In the genomic region with DNA sequence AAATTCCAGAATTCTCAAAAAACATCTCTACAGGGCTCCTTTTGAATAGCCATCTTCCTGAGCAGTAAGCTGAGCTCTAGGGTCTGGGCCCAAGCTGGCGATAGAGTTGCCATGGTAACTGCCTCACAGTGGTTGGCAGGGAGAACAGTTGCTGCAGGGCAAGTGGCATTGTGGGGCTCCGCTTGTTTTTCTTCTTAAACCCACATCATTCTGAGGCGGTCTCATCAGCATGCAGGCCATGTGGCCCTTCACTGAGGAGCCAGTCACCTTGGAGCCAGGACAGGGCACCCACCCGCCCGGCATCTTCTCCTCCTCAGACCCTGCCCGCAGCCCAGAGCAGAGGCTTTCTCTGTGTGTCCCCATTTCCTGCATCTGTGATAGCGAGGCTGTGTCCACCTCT, we compare ENCODE assay signal across 11 mouse cellular contexts. TPM values are rescaled to one million over a fixed set of nuclear protein-coding genes. Genes with fewer than 3 reads are reported as not detected.
A peak's percentile ranks its signal among the peaks of the same experiment; 100 is the strongest.
DNase-seq lines count a peak whose midpoint lies in the region; ATAC-seq and TF ChIP-seq lines count a peak whose summit lies in the region.
"Had no signal": no experiment of that assay in that cellular context is flagged by ENCODE, and none has a peak within 500 bp of the region (broad histone marks: within the 10 kb centered on the region; RNA-seq: fewer than 3 reads in every experiment).

No protein-coding gene starts in this region.

- H3K9me3 ChIP-seq in forebrain, embryonic 16.5 days (ENCODE audit: control insufficient read depth, low read length) = no peaks in the 10 kb centered on the region
- H3K9me3 ChIP-seq in stomach, postnatal 0 days (ENCODE audit: control insufficient read depth, low read length) = no peaks in the 10 kb centered on the region
- H3K9me3 ChIP-seq: G1E; limb, embryonic 15.5 days had no signal

- H3K4me3 ChIP-seq in forebrain, embryonic 16.5 days (replicated peaks; ENCODE audit: low read length) = no peak overlapping the region
- no peak overlapping the region for H3K4me3 ChIP-seq in stomach, postnatal 0 days (ENCODE audit: low read depth, low read length)
- H3K4me3 ChIP-seq: limb, embryonic 15.5 days had no signal

- no peak for TF ChIP-seq EP300 in stomach, postnatal 0 days (optimal IDR thresholded peaks at IDR 0.05)

- H3K4me2 ChIP-seq in forebrain, embryonic 16.5 days (ENCODE audit: low read length) = peak overlapping the region; percentile 32; the same call in 1 of the 2 replicates
- H3K4me2 ChIP-seq in stomach, postnatal 0 days (replicated peaks; ENCODE audit: low read depth) = no peak overlapping the region
- H3K4me2 ChIP-seq: limb, embryonic 15.5 days had no signal

- H3K27ac ChIP-seq in forebrain, embryonic 16.5 days (ENCODE audit: low read length) = peak overlapping the region; percentile 93
- no peak overlapping the region for H3K27ac ChIP-seq in stomach, postnatal 0 days (replicated peaks)
- H3K27ac ChIP-seq: limb, embryonic 15.5 days had no signal

- H3K27me3 ChIP-seq in forebrain, embryonic 16.5 days (replicated peaks; ENCODE audit: control insufficient read depth, insufficient read depth, low read length) = no peaks in the 10 kb centered on the region
- no peaks in the 10 kb centered on the region for H3K27me3 ChIP-seq in stomach, postnatal 0 days (ENCODE audit: control insufficient read depth, insufficient read depth, low read length)
- H3K27me3 ChIP-seq: limb, embryonic 15.5 days had no signal

- H3K36me3 ChIP-seq in forebrain, embryonic 16.5 days (ENCODE audit: control insufficient read depth, insufficient read depth) = peaks cover 2% of the 10 kb centered on the region
- H3K36me3 ChIP-seq in stomach, postnatal 0 days (ENCODE audit: control insufficient read depth, insufficient read depth, low read length) = peaks cover 20% of the 10 kb centered on the region

- no peak for TF ChIP-seq CTCF in stomach, postnatal 0 days (IDR thresholded peaks at IDR 0.05; ENCODE audit: low read depth)

- DNase-seq in cerebellum, postnatal 10 days = peak; percentile 89 to 91
- DNase-seq in left cerebral cortex, adult 18-20 months (ENCODE audit: low spot score in 2 of 2) = peak; percentile 53 to 75
- peak; percentile 77 for DNase-seq in retina, postnatal 1 day
- no peak for DNase-seq in stomach, postnatal 0 days (ENCODE audit: low spot score)
- no peak for DNase-seq in ovary, adult 18-20 months (ENCODE audit: low spot score)
- DNase-seq in kidney, adult 11 months = no peak
- DNase-seq: heart, postnatal 14 days had no signal

- WGBS in forebrain, embryonic 16.5 days = 1% methylated on average over 7 of the region's 7 CpGs
- whole genome bisulfite sequencing in stomach, postnatal 0 days = 77% methylated on average over 7 of the region's 7 CpGs

- ATAC-seq in forebrain, embryonic 16.5 days = peak; percentile 91
- no peak for ATAC-seq in stomach, postnatal 0 days (ENCODE audit: low FRiP score, low TSS enrichment)
- ATAC-seq in activated CD4-positive, CD25-positive, alpha-beta regulatory T cell, adult 4 months = no peak

- H3K4me1 ChIP-seq in forebrain, embryonic 16.5 days (replicated peaks; ENCODE audit: control insufficient read depth, insufficient read depth, low read length) = peaks cover 29% of the 10 kb centered on the region
- no peaks in the 10 kb centered on the region for H3K4me1 ChIP-seq in stomach, postnatal 0 days (replicated peaks; ENCODE audit: control insufficient read depth, insufficient read depth)
- H3K4me1 ChIP-seq: limb, embryonic 15.5 days had no signal

- peak overlapping the region; percentile 55 for H3K9ac ChIP-seq in forebrain, embryonic 16.5 days (replicated peaks; ENCODE audit: low read depth, low read length)
- H3K9ac ChIP-seq in stomach, postnatal 0 days (ENCODE audit: low read length) = no peak overlapping the region
- H3K9ac ChIP-seq: limb, embryonic 15.5 days had no signal

RNA-seq across cellular contexts. Expression of gene Gm6583, which starts 16.1 kb away (rescaled TPM):
- polyA plus RNA-seq in forebrain, embryonic 16.5 days (2015; fragmentation: Nextera tagmentation; extraction: Ambion mirVana) = 0.09 and 0.17 TPM in 2 replicates
- not detected for total RNA-seq in left cerebral cortex, adult 18-20 months (2021)
- 0.08 and 0.13 TPM in 2 replicates for polyA plus RNA-seq in stomach, postnatal 0 days (2015; fragmentation: Nextera tagmentation; extraction: Ambion mirVana)
- not detected for polyA plus RNA-seq in activated CD4-positive, CD25-positive, alpha-beta regulatory T cell, adult 4 months (2017; shearing (Covaris generic))
- total RNA-seq: G1E had no signal
- polyA plus RNA-seq: G1E had no signal

RNA-seq across cellular contexts. Expression of gene Asphd2, which starts 22.7 kb away (rescaled TPM):
- polyA plus RNA-seq in forebrain, embryonic 16.5 days (2015; fragmentation: Nextera tagmentation; extraction: Ambion mirVana) = 41.1 and 43.8 TPM in 2 replicates
- total RNA-seq in left cerebral cortex, adult 18-20 months (2021) = 100 to 1,000 TPM; 179 to 194 TPM
- polyA plus RNA-seq in stomach, postnatal 0 days (2015; fragmentation: Nextera tagmentation; extraction: Ambion mirVana) = 4.4 and 4.6 TPM in 2 replicates
- not detected for polyA plus RNA-seq in activated CD4-positive, CD25-positive, alpha-beta regulatory T cell, adult 4 months (2017; shearing (Covaris generic))
- polyA plus RNA-seq: G1E had no signal

RNA-seq across cellular contexts. Expression of gene Hps4, which starts 29.1 kb away (rescaled TPM):
- 30.1 and 37.6 TPM in 2 replicates for polyA plus RNA-seq in forebrain, embryonic 16.5 days (2015; fragmentation: Nextera tagmentation; extraction: Ambion mirVana)
- 10 to 100 TPM; 26.0 to 33.1 TPM for total RNA-seq in left cerebral cortex, adult 18-20 months (2021)
- polyA plus RNA-seq in stomach, postnatal 0 days (2015; fragmentation: Nextera tagmentation; extraction: Ambion mirVana) = 15.2 and 15.3 TPM in 2 replicates
- 10 to 100 TPM; 15.2 to 18.3 TPM for polyA plus RNA-seq in activated CD4-positive, CD25-positive, alpha-beta regulatory T cell, adult 4 months (2017; shearing (Covaris generic))

RNA-seq across cellular contexts. Expression of gene Srrd, which starts 29.1 kb away (rescaled TPM):
- 52.6 and 62.5 TPM in 2 replicates for polyA plus RNA-seq in forebrain, embryonic 16.5 days (2015; fragmentation: Nextera tagmentation; extraction: Ambion mirVana)
- 10 to 100 TPM; 19.2 to 23.7 TPM for total RNA-seq in left cerebral cortex, adult 18-20 months (2021)
- 19.3 and 20.9 TPM in 2 replicates for polyA plus RNA-seq in stomach, postnatal 0 days (2015; fragmentation: Nextera tagmentation; extraction: Ambion mirVana)
- polyA plus RNA-seq in activated CD4-positive, CD25-positive, alpha-beta regulatory T cell, adult 4 months (2017; shearing (Covaris generic)) = 1 to 10 TPM; 1.5 to 2.7 TPM

RNA-seq across cellular contexts. Expression of gene Tfip11, which starts 45.8 kb away (rescaled TPM):
- 34.7 and 36.7 TPM in 2 replicates for polyA plus RNA-seq in forebrain, embryonic 16.5 days (2015; fragmentation: Nextera tagmentation; extraction: Ambion mirVana)
- 10 to 100 TPM; 40.6 to 45.7 TPM for total RNA-seq in left cerebral cortex, adult 18-20 months (2021)
- polyA plus RNA-seq in stomach, postnatal 0 days (2015; fragmentation: Nextera tagmentation; extraction: Ambion mirVana) = 12.4 and 12.9 TPM in 2 replicates
- polyA plus RNA-seq in activated CD4-positive, CD25-positive, alpha-beta regulatory T cell, adult 4 months (2017; shearing (Covaris generic)) = 10 to 100 TPM; 11.8 to 18.4 TPM

Comparison
In these comparisons a context has a peak if more than half of its experiments do, and no peak if none do; other contexts are left out.
1. DNase-seq: peak in cerebellum, postnatal 10 days (2 of 2), left cerebral cortex, adult 18-20 months (2 of 2) and retina, postnatal 1 day (single experiment); none in stomach, postnatal 0 days (single experiment), ovary, adult 18-20 months (single experiment) and kidney, adult 11 months (single experiment).